Mouse (Mus musculus): Measurements from ENCODE around the gene Bco2. TPM values are rescaled to one million over a fixed set of nuclear protein-coding genes. Genes with fewer than 3 reads are reported as not detected.

The Bco2 gene
- 3.0 and 3.4 TPM in 2 replicates for polyA plus RNA-seq (2021; fragmentation: Nextera tagmentation)
- long read RNA-seq, experiment 1, transcript Bco2-201 (12 exons, 2,118 nt): major isoform, 7 of 20 reads
- long read RNA-seq, experiment 1, partial matches to known transcripts: 2 of 20 reads
- long read RNA-seq, experiment 1, other reads (novel, unspliced or antisense): 11 of 20 reads
- long read RNA-seq, experiment 2, partial matches to known transcripts: 1 of 6 reads
- long read RNA-seq, experiment 2, other reads (novel, unspliced or antisense): 4 of 6 reads

GRCm38 (mm10) chr9:50555094-50555446 lies at the start of gene Bco2:
TSS of gene Bco2 (minus strand) at chr9:50555181.

GRCm38 (mm10) chr9:50603189-50603997 lies 48.4 kb upstream of the Bco2 start, which contains the start of the genes Sdhd and Timm8b:
TSS of gene Sdhd (minus strand) at chr9:50603812.
TSS of gene Timm8b (plus strand) at chr9:50603910.

GRCm38 (mm10) chr9:50561145-50561917 lies 6.3 kb upstream of the Bco2 start, which contains the start of gene Tex12:
TSS of gene Tex12 (minus strand) at chr9:50561325.

GRCm38 (mm10) chr9:50554241-50555093 lies 514 bp downstream of the Bco2 start, which contains the start of gene Il18:
TSS of gene Il18 (plus strand) at chr9:50554827.

GRCm38 (mm10) chr9:50528293-50528892 lies 26.6 kb downstream of the Bco2 start, which contains the start of gene Pts:
TSS of gene Pts (minus strand) at chr9:50528724.

GRCm38 (mm10) chr9:50494311-50494710 lies 60.7 kb downstream of the Bco2 start, which contains the start of gene Plet1:
TSS of gene Plet1 (plus strand) at chr9:50494525.

Other genes starting within 250 kb of the Bco2 start
- gene Rpl10-ps3, start 210.2 kb downstream of the Bco2 start, polyA plus RNA-seq (2021; fragmentation: Nextera tagmentation): 19.5 and 28.2 TPM in 2 replicates
- gene Plet1, start 60.7 kb downstream of the Bco2 start, polyA plus RNA-seq (2021; fragmentation: Nextera tagmentation): 0.13 TPM in 1 of 2 replicates, not detected in the other
- 97.6 and 116 TPM in 2 replicates for gene Pts, start 26.5 kb downstream of the Bco2 start, polyA plus RNA-seq (2021; fragmentation: Nextera tagmentation)
- gene Il18, start 354 bp downstream of the Bco2 start, polyA plus RNA-seq (2021; fragmentation: Nextera tagmentation): 64.3 and 75.2 TPM in 2 replicates
- not detected in 2 replicates for gene Tex12, start 6.1 kb upstream of the Bco2 start, polyA plus RNA-seq (2021; fragmentation: Nextera tagmentation)
- 115 and 194 TPM in 2 replicates for gene Sdhd, start 48.6 kb upstream of the Bco2 start, polyA plus RNA-seq (2021; fragmentation: Nextera tagmentation)
- gene Timm8b, start 48.7 kb upstream of the Bco2 start, polyA plus RNA-seq (2021; fragmentation: Nextera tagmentation): 965 and 1,199 TPM in 2 replicates
- gene Pih1d2, start 62.1 kb upstream of the Bco2 start, polyA plus RNA-seq (2021; fragmentation: Nextera tagmentation): 3.0 and 4.5 TPM in 2 replicates
- gene Nkapd1, start 62.3 kb upstream of the Bco2 start, polyA plus RNA-seq (2021; fragmentation: Nextera tagmentation): 12.1 and 20.2 TPM in 2 replicates
- 33.6 and 43.7 TPM in 2 replicates for gene Dlat, start 104.6 kb upstream of the Bco2 start, polyA plus RNA-seq (2021; fragmentation: Nextera tagmentation)
- 31.7 and 38.1 TPM in 2 replicates for gene Dixdc1, start 184.3 kb upstream of the Bco2 start, polyA plus RNA-seq (2021; fragmentation: Nextera tagmentation)
- gene 2310030G06Rik, start 191.4 kb upstream of the Bco2 start, polyA plus RNA-seq (2021; fragmentation: Nextera tagmentation): 3.6 and 5.2 TPM in 2 replicates
- gene Cryab, start 196.1 kb upstream of the Bco2 start, polyA plus RNA-seq (2021; fragmentation: Nextera tagmentation): 295 and 350 TPM in 2 replicates
- gene Hspb2, start 197.2 kb upstream of the Bco2 start, polyA plus RNA-seq (2021; fragmentation: Nextera tagmentation): 3.8 and 3.9 TPM in 2 replicates
- gene Fdxacb1, start 213.1 kb upstream of the Bco2 start, polyA plus RNA-seq (2021; fragmentation: Nextera tagmentation): 3.6 and 5.7 TPM in 2 replicates
- gene Alg9, start 219.8 kb upstream of the Bco2 start, polyA plus RNA-seq (2021; fragmentation: Nextera tagmentation): 7.0 and 20.0 TPM in 2 replicates
- gene 1110032A03Rik, start 220.3 kb upstream of the Bco2 start, polyA plus RNA-seq (2021; fragmentation: Nextera tagmentation): 96.7 and 104 TPM in 2 replicates

Data from left cerebral cortex, adult 6 months (tissue).